ENCODE assay signal across 8 mouse cellular contexts in genomic region chr12:117533176-117534086, GRCm38 (mm10). TPM values are rescaled to one million over a fixed set of nuclear protein-coding genes. Genes with fewer than 3 reads are reported as not detected.
A peak's percentile ranks its signal among the peaks of the same experiment; 100 is the strongest.
DNase-seq lines count a peak whose midpoint lies in the region; ATAC-seq lines count a peak whose summit lies in the region.

No protein-coding gene starts in this region.

- peak overlapping the region; percentile 89 for H3K4me2 ChIP-seq in forebrain, embryonic 12.5 days
- H3K4me2 ChIP-seq in hindbrain, embryonic 14.5 days (replicated peaks): peak overlapping the region; percentile 94
- peak overlapping the region; percentile 97 for H3K4me2 ChIP-seq in limb, embryonic 11.5 days (ENCODE audit: low read depth, severe bottlenecking)
- H3K4me2 ChIP-seq in midbrain, embryonic 11.5 days: peak overlapping the region; percentile 73
- peak overlapping the region; percentile 94 for H3K4me2 ChIP-seq in stomach, embryonic 15.5 days

- H3K36me3 ChIP-seq in forebrain, embryonic 12.5 days (replicated peaks): no peaks in the 10 kb centered on the region
- no peaks in the 10 kb centered on the region for H3K36me3 ChIP-seq in hindbrain, embryonic 14.5 days (replicated peaks; ENCODE audit: control insufficient read depth, insufficient read depth)
- H3K36me3 ChIP-seq in limb, embryonic 11.5 days (ENCODE audit: control insufficient read depth, insufficient read depth, low read length): no peaks in the 10 kb centered on the region
- no peaks in the 10 kb centered on the region for H3K36me3 ChIP-seq in midbrain, embryonic 11.5 days (ENCODE audit: control insufficient read depth, insufficient read depth, low read length)
- no peaks in the 10 kb centered on the region for H3K36me3 ChIP-seq in stomach, embryonic 15.5 days

- peaks cover 11% of the 10 kb centered on the region for H3K4me1 ChIP-seq in forebrain, embryonic 12.5 days
- peaks cover 4% of the 10 kb centered on the region; the same call in 1 of the 2 replicates for H3K4me1 ChIP-seq in hindbrain, embryonic 14.5 days (replicated peaks; ENCODE audit: control insufficient read depth, insufficient read depth, low read length)
- H3K4me1 ChIP-seq in limb, embryonic 11.5 days (ENCODE audit: control insufficient read depth, insufficient read depth, low read length): 0 out of 2 replicates have a peak, but pooled peaks cover 4% of the 10 kb centered on the region
- H3K4me1 ChIP-seq in midbrain, embryonic 11.5 days (ENCODE audit: control insufficient read depth, insufficient read depth, low read length): peaks cover 5% of the 10 kb centered on the region
- H3K4me1 ChIP-seq in stomach, embryonic 15.5 days: no peaks in the 10 kb centered on the region; the same call in 1 of the 2 replicates

- 2% methylated on average over 61 of the region's 64 CpGs for WGBS in forebrain, embryonic 12.5 days
- 3% methylated on average over 62 of the region's 64 CpGs for WGBS in hindbrain, embryonic 14.5 days
- WGBS in limb, embryonic 11.5 days: 3% methylated on average over 46 of the region's 64 CpGs
- whole genome bisulfite sequencing in midbrain, embryonic 11.5 days: 1% methylated on average over 59 of the region's 64 CpGs
- 3% methylated on average over 61 of the region's 64 CpGs for WGBS in stomach, embryonic 15.5 days

- peaks cover 47% of the 10 kb centered on the region for H3K27me3 ChIP-seq in forebrain, embryonic 12.5 days
- H3K27me3 ChIP-seq in hindbrain, embryonic 14.5 days (ENCODE audit: control insufficient read depth, insufficient read depth, low read length): peaks cover 36% of the 10 kb centered on the region
- peaks cover 26% of the 10 kb centered on the region for H3K27me3 ChIP-seq in limb, embryonic 11.5 days (ENCODE audit: control insufficient read depth, insufficient read depth, low read length)
- H3K27me3 ChIP-seq in midbrain, embryonic 11.5 days (ENCODE audit: control insufficient read depth, insufficient read depth, low read length): peaks cover 29% of the 10 kb centered on the region
- H3K27me3 ChIP-seq in stomach, embryonic 15.5 days (replicated peaks): peaks cover 25% of the 10 kb centered on the region

- no peak overlapping the region; the same call in 1 of the 2 replicates for H3K27ac ChIP-seq in forebrain, embryonic 12.5 days
- H3K27ac ChIP-seq in hindbrain, embryonic 14.5 days: peak overlapping the region; percentile 38; the same call in 1 of the 2 replicates
- no peak overlapping the region for H3K27ac ChIP-seq in limb, embryonic 11.5 days (replicated peaks; ENCODE audit: low read depth, low read length)
- H3K27ac ChIP-seq in midbrain, embryonic 11.5 days (ENCODE audit: low read depth, low read length): no peak overlapping the region
- H3K27ac ChIP-seq in stomach, embryonic 15.5 days: peak overlapping the region; percentile 78

- ATAC-seq in forebrain, embryonic 12.5 days (ENCODE audit: low FRiP score): peak; percentile 85
- peak; percentile 80 for ATAC-seq in hindbrain, embryonic 14.5 days (ENCODE audit: low FRiP score)
- ATAC-seq in limb, embryonic 11.5 days (ENCODE audit: insufficient number of reproducible peaks, low FRiP score, low TSS enrichment, low read depth): peak; percentile 77
- ATAC-seq in midbrain, embryonic 11.5 days (ENCODE audit: low FRiP score): peak; percentile 79
- ATAC-seq in stomach, embryonic 15.5 days (ENCODE audit: insufficient read depth, low FRiP score, low read depth): peak; percentile 93

- H3K9ac ChIP-seq in forebrain, embryonic 12.5 days: peak overlapping the region; percentile 65
- H3K9ac ChIP-seq in hindbrain, embryonic 14.5 days: peak overlapping the region; percentile 79
- peak overlapping the region; percentile 56 for H3K9ac ChIP-seq in limb, embryonic 11.5 days (ENCODE audit: low read length)
- peak overlapping the region; percentile 53 for H3K9ac ChIP-seq in midbrain, embryonic 11.5 days (ENCODE audit: low read length)
- peak overlapping the region; percentile 41 for H3K9ac ChIP-seq in stomach, embryonic 15.5 days

- DNase-seq in cerebellum, adult 11-12 months: peak; percentile 4
- DNase-seq in cerebellum, adult 9-10 months: no peak
- peak; percentile 67 for DNase-seq in adrenal gland, postnatal 14 days
- peak; percentile 59 for DNase-seq in hindbrain, embryonic 14.5 days (ENCODE audit: low spot score)
- peak; percentile 75 for DNase-seq in limb, embryonic 11.5 days (ENCODE audit: low spot score)
- DNase-seq in midbrain, embryonic 11.5 days (ENCODE audit: low spot score, missing footprints): peak; percentile 92

- H3K9me3 ChIP-seq in forebrain, embryonic 12.5 days: no peaks in the 10 kb centered on the region
- no peaks in the 10 kb centered on the region for H3K9me3 ChIP-seq in hindbrain, embryonic 14.5 days (ENCODE audit: control insufficient read depth, low read length)
- no peaks in the 10 kb centered on the region for H3K9me3 ChIP-seq in limb, embryonic 11.5 days (ENCODE audit: control insufficient read depth, low read length)
- no peaks in the 10 kb centered on the region for H3K9me3 ChIP-seq in midbrain, embryonic 11.5 days (ENCODE audit: control insufficient read depth, low read length)
- no peaks in the 10 kb centered on the region for H3K9me3 ChIP-seq in stomach, embryonic 15.5 days

- H3K4me3 ChIP-seq in forebrain, embryonic 12.5 days (replicated peaks): peak overlapping the region; percentile 68
- peak overlapping the region; percentile 72 for H3K4me3 ChIP-seq in hindbrain, embryonic 14.5 days (replicated peaks; ENCODE audit: low read length)
- peak overlapping the region; percentile 49 for H3K4me3 ChIP-seq in limb, embryonic 11.5 days (ENCODE audit: low read depth, low read length)
- H3K4me3 ChIP-seq in midbrain, embryonic 11.5 days (ENCODE audit: low read depth, low read length): peak overlapping the region; percentile 62
- H3K4me3 ChIP-seq in stomach, embryonic 15.5 days (replicated peaks): peak overlapping the region; percentile 70

RNA-seq across cellular contexts. Expression of gene Rapgef5, which starts 17.2 kb away (rescaled TPM):
- 38.9 and 42.0 TPM in 2 replicates for total RNA-seq in adrenal gland, postnatal 14 days (2021)
- 17.0 and 20.8 TPM in 2 replicates for polyA plus RNA-seq in forebrain, embryonic 12.5 days (2016; fragmentation: Nextera tagmentation; extraction: Ambion mirVana)
- polyA plus RNA-seq in hindbrain, embryonic 14.5 days (2014; fragmentation: Nextera tagmentation; extraction: Ambion mirVana): 38.3 and 45.8 TPM in 2 replicates
- 6.5 and 7.4 TPM in 2 replicates for polyA plus RNA-seq in limb, embryonic 11.5 days (2014; fragmentation: Nextera tagmentation; extraction: Ambion mirVana)
- 10.4 and 12.0 TPM in 2 replicates for polyA plus RNA-seq in midbrain, embryonic 11.5 days (2014; fragmentation: Nextera tagmentation; extraction: Ambion mirVana)
- polyA plus RNA-seq in stomach, embryonic 15.5 days (2015; fragmentation: Nextera tagmentation; extraction: Ambion mirVana): 10.4 and 10.9 TPM in 2 replicates

Comparison
In these comparisons a context has a peak if more than half of its experiments do, and no peak if none do; other contexts are left out.
1. H3K27ac ChIP-seq: peak in hindbrain, embryonic 14.5 days (single experiment) and stomach, embryonic 15.5 days (single experiment); none in forebrain, embryonic 12.5 days (single experiment), limb, embryonic 11.5 days (single experiment) and midbrain, embryonic 11.5 days (single experiment).
2. Peak in every context shown above with its lines, with median percentiles within 50 percentile points of each other: ATAC-seq, H3K4me2 ChIP-seq, H3K4me3 ChIP-seq and H3K9ac ChIP-seq.